Mouse (Mus musculus) embryonic facial prominence, embryonic 11.5 days (tissue): ENCODE results near the gene Polr3b. TPM values are rescaled to one million over a fixed set of nuclear protein-coding genes. Genes with fewer than 3 reads are reported as not detected.

Experiments
- ATAC-seq: fragments of 200-750 bp; cut with Nextera tagmentation; replicated peaks from 2 replicates; pipeline ENCODE4 v1.8.0; 2017; ENCODE audit warnings: low read depth; ENCODE audit not compliant: insufficient number of reproducible peaks, low FRiP score, low TSS enrichment
- DNase-seq: peaks from one replicate; pipeline ENCODE4 v3.0.0-alpha.2; 2015; ENCODE audit warnings: low spot score
- H3K27ac ChIP-seq: fragments of 300-500 bp; sonication (generic); replicated peaks from 2 replicates; pipeline ENCODE4 v1.5.1; 2014; ENCODE audit warnings: mild to moderate bottlenecking, low read depth, low read length, control low read depth
- H3K27me3 ChIP-seq: fragments of 300-500 bp; sonication (generic); 2 replicates; pipeline ENCODE4 v1.6.1; 2014; ENCODE audit warnings: mild to moderate bottlenecking, low read length, moderate library complexity, mixed read lengths; ENCODE audit not compliant: control insufficient read depth, insufficient read depth
- H3K36me3 ChIP-seq: fragments of 300-500 bp; sonication (generic); replicated peaks from 2 replicates; pipeline ENCODE4 v1.6.1; 2014; ENCODE audit warnings: low read depth, mild to moderate bottlenecking, low read length, moderate library complexity, mixed read lengths; ENCODE audit not compliant: control insufficient read depth, insufficient read depth
- H3K4me1 ChIP-seq: fragments of 300-500 bp; sonication (generic); 2 replicates; pipeline ENCODE4 v1.6.1; 2014; ENCODE audit warnings: low read length, mixed read lengths; ENCODE audit not compliant: control insufficient read depth, insufficient read depth
- H3K4me2 ChIP-seq: fragments of 300-500 bp; sonication (generic); 2 replicates; pipeline ENCODE4 v1.6.1; 2014; ENCODE audit warnings: low read depth, mild to moderate bottlenecking, control low read depth, low read length, moderate library complexity
- H3K4me3 ChIP-seq: fragments of 300-500 bp; sonication (generic); 2 replicates; pipeline ENCODE4 v1.5.1; 2014; ENCODE audit warnings: low read depth, low read length, control low read depth
- H3K9ac ChIP-seq: fragments of 300-500 bp; sonication (generic); replicated peaks from 2 replicates; pipeline ENCODE4 v1.6.1; 2014; ENCODE audit warnings: mild to moderate bottlenecking, control low read depth, low read length
- H3K9me3 ChIP-seq: fragments of 300-500 bp; sonication (generic); replicated peaks from 2 replicates; pipeline ENCODE4 v1.6.1; 2016; ENCODE audit warnings: mild to moderate bottlenecking, low read length, inconsistent platforms, mixed read lengths; ENCODE audit not compliant: control insufficient read depth
- WGBS: fragments of 180-500 bp; shearing (Covaris S2); extraction: QIAGEN DNeasy Blood & Tissue Kit; methylation state at CpG from one replicate; pipeline ENCODE4 v1.1.7; 2014; 5-methylcytosine and 5-hydroxymethylcytosine counted together
- polyA plus RNA-seq: library from polyadenylated mRNA; unstranded; fragments of >200 nt; fragmentation: Nextera tagmentation; extraction: Ambion mirVana; gene quantifications from 2 replicates; pipeline ENCODE4 v1.2.1, GENCODE M21; 2014

Gene Polr3b
- polyA plus RNA-seq, 1 experiment from 2014 or later = 19.6 TPM

DNA sequence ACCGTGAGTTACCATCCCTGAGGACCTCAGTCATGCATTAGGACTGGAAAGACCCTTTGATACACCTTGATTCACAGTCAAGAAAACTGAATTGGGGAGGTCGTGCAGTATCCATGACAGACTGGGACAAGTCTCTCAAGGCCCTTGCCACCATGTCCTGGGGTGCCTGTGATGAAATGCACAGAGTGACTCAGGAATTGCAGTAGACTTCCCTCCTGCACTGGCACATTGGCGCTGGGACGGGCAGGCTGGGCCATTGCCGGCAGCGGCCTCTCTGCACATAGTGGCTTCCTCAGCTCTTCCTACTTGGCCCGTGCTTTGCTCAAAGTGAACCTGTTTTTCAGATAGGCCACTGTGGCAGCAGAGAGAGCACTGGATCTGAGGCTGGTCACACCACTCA lies 94.5 kb downstream of the Polr3b start:
- Histone ChIP-seq H3K9me3 (no peaks in the 10 kb centered on the region), H3K9ac (no peak overlapping the region), H3K27me3 (no peaks in the 10 kb centered on the region), H3K4me3 (no peak overlapping the region), H3K4me1 (no peaks in the 10 kb centered on the region), H3K36me3 (no peaks in the 10 kb centered on the region; the same call in 1 of the 2 replicates), H3K4me2 (no peak overlapping the region), H3K27ac (no peak overlapping the region)
- DNase-seq (no peak), ATAC-seq (no peak)
- WGBS = 96% methylated on average over 7 of the region's 7 CpGs

DNA sequence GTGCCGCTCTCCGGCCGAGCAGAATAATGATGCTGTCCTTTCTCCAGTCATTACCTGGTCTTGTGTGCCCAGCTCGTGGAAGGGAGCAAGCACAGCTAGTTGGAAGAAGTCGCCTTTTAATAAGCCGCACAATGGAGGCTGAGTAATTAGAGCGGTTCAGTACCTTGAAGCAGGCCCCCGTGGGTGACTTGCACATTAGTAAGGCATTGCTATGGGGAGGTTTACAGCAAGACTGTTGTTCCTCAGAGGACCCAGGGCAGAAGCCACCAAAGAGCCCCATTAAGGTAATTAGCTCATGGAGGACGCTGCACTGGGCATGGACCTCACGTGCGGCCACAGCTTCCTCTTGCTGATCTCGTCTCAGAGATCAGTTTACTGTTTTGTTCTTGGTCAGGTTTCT lies 100.6 kb downstream of the Polr3b start:
- no peaks in the 10 kb centered on the region for H3K27me3 ChIP-seq
- 67% methylated on average over 12 of the region's 12 CpGs for WGBS
- no peak overlapping the region for H3K27ac ChIP-seq
- DNase-seq = no peak
- no peak for ATAC-seq
- H3K4me2 ChIP-seq = no peak overlapping the region
- H3K4me1 ChIP-seq = no peaks in the 10 kb centered on the region
- no peaks in the 10 kb centered on the region for H3K9me3 ChIP-seq
- H3K9ac ChIP-seq = no peak overlapping the region
- H3K4me3 ChIP-seq = no peak overlapping the region
- no peaks in the 10 kb centered on the region; the same call in none of the 2 replicates for H3K36me3 ChIP-seq

DNA sequence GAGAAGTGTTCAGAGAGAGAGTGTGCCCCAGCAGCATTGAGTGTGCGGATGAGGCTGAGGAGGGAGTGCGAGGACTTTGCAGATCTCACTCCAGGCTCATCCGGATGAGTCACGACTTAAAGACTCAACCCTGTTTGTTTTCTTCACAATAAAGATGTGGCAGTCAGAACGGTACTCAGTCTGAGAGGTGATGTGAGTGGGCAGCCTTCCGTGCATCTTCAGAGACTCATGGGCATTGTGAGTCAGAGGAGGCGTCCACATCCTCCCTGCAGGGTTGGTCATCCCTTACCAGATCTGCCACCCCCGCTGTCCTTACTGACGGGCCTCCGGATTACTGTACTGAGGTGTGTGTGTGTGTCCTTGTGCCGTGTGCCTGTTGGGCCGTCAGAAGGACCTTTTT lies 104.9 kb downstream of the Polr3b start:
- DNase-seq = no peak
- 94% methylated on average over 12 of the region's 12 CpGs for WGBS
- no peak overlapping the region for H3K27ac ChIP-seq
- H3K4me3 ChIP-seq = no peak overlapping the region
- H3K36me3 ChIP-seq = no peaks in the 10 kb centered on the region; the same call in 1 of the 2 replicates
- H3K4me1 ChIP-seq = no peaks in the 10 kb centered on the region
- no peak overlapping the region for H3K4me2 ChIP-seq
- ATAC-seq = no peak
- no peaks in the 10 kb centered on the region for H3K9me3 ChIP-seq
- no peaks in the 10 kb centered on the region for H3K27me3 ChIP-seq
- no peak overlapping the region for H3K9ac ChIP-seq

DNA sequence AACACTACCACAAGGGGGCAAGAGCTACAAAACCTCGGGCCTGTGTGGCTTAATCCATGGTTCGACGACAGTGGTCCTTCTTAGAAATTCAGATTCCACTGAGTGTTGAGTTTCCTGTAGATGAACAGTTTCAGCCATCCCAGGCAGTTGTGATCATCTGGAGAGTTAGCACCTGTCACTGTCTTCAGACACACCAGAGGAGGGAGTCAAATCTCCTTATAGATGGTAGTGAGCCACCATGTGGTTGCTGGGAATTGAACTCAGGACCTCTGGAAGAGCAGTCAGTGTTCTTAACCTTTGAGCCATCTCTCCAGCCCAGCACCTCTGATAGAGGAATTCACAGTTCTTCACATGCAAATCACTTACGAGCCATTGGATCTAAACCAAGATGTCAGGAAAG lies 105.7 kb downstream of the Polr3b start:
- Histone ChIP-seq H3K4me3 (no peak overlapping the region), H3K9me3 (no peaks in the 10 kb centered on the region), H3K27ac (no peak overlapping the region), H3K27me3 (no peaks in the 10 kb centered on the region), H3K36me3 (no peaks in the 10 kb centered on the region; the same call in 1 of the 2 replicates), H3K4me1 (no peaks in the 10 kb centered on the region), H3K9ac (no peak overlapping the region), H3K4me2 (no peak overlapping the region)
- DNase-seq = no peak
- WGBS = 80% methylated on average over 4 of the region's 4 CpGs
- no peak for ATAC-seq

DNA sequence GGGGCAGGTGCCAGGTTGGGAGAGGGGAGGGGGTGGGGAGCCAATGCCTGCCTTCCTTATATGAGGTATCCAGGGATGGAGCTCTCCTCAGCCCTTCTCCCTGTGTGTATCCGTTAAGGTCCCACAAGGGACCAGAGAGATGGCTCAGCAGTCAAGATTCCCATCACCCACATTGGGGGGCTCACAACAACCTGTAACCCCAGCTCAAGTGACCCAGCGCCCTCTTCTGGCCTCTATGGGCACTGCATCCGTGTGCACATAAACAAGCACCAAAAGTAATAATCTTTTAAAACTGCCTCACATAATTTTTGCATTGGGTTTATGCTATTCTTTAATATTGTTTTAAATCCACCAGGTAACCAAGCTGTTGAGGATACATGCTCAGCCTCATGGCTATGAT lies 108.0 kb downstream of the Polr3b start:
- Histone ChIP-seq H3K9me3 (no peaks in the 10 kb centered on the region), H3K4me1 (no peaks in the 10 kb centered on the region), H3K4me2 (no peak overlapping the region), H3K27ac (no peak overlapping the region), H3K36me3 (no peaks in the 10 kb centered on the region; the same call in 1 of the 2 replicates), H3K27me3 (no peaks in the 10 kb centered on the region), H3K4me3 (no peak overlapping the region), H3K9ac (no peak overlapping the region)
- WGBS = 76% methylated on average over 3 of the region's 3 CpGs
- DNase-seq (no peak), ATAC-seq (no peak)

DNA sequence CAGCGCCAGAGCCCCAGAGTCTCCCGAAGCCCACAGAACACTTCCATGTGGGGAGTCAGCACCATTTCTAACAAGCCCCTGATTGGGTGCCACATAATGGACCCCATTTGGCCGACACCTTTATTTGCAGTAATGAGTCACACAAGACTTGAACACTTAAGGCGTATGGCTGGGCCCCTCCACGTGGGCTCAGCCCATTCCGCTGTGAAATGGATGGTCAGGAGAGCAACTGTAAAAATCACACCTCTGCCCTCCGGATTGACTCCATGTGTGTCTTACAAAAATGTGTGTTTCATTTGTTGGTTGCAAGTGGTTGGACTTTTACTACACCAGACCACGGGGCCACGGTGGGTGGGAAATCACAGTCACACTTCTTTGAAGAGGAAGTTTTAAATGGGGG lies 108.9 kb downstream of the Polr3b start:
- Histone ChIP-seq H3K27ac (no peak overlapping the region), H3K9ac (no peak overlapping the region), H3K27me3 (no peaks in the 10 kb centered on the region), H3K4me2 (no peak overlapping the region), H3K36me3 (no peaks in the 10 kb centered on the region; the same call in 1 of the 2 replicates), H3K4me1 (no peaks in the 10 kb centered on the region), H3K9me3 (no peaks in the 10 kb centered on the region), H3K4me3 (no peak overlapping the region)
- DNase-seq = no peak
- ATAC-seq = no peak
- WGBS = 86% methylated on average over 9 of the region's 9 CpGs

DNA sequence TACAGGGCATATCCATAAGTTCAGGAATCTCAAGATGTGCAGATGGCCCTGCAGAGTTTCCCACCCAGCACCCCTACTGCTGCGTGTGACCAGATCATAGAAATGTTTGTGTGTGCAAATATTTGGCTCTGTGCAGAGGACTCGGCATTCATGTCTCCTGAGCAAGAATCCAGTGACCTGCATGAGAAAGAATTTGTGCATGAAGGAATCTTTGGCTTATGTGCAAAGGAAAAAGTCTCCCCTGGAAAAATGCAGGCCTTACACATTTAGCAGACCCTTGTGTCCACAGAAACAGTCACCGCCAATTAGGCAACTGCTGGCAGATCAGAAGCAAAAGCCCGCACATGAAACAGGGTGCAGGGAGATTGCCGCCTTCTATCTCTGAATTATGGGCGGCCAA lies 111.4 kb downstream of the Polr3b start:
- Histone ChIP-seq H3K27ac (no peak overlapping the region), H3K4me3 (no peak overlapping the region)

DNA sequence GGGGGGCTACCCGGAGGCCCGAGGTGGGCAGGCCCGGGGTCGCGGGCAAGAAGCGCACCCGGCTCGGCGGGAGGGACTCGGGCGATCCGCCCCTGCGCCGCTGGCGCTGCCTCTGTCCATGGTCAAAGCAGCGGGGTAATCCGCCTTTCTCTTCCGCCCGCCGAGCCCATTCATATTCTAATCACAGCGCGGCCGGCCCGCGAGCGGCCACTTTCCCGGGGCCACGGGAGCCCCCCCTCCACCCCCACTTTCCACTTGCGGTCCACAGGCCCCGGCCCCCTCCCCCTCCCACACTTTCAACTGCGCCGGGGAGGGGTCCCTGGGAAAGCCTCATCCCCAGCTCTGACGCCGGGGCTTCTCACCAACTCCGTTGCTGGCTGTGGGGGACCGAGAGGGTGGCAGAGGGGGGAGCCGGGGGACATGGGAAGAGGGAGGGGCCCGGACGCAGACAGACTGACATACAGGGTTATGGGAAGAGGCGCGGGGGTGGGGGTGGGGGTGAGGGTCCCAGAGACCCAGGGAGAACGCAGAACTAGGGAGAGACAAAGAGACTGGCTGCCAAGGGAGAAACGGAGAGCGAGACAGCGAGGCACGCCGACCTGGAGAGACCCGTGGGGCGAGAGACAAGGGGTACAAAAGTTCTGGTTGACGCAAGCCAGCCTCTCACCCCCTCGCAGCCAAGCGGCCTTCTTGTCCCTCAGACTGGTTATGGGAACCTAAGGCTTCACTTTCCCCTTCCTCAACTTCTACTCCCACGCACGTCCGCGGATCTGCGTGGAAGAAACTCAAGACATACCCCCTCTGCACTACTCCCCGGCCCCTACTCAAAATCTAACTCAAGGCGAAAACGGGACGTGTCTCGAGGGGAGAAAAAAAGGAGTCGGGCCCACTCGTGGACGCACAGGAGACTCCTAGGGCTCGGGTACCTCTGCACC lies 133.0 kb downstream of the Polr3b start:
- under 1% methylated on average over 62 of the region's 66 CpGs for WGBS

More for the DNA sequence above, 111.4 kb downstream of the Polr3b start:
- no peaks in the 10 kb centered on the region for H3K27me3 ChIP-seq
- H3K9ac ChIP-seq = no peak overlapping the region
- H3K36me3 ChIP-seq = no peaks in the 10 kb centered on the region
- H3K4me1 ChIP-seq = no peaks in the 10 kb centered on the region
- no peak overlapping the region for H3K4me2 ChIP-seq
- no peaks in the 10 kb centered on the region for H3K9me3 ChIP-seq
- peak; percentile 25 for DNase-seq
- ATAC-seq = no peak
- 71% methylated on average over 6 of the region's 6 CpGs for WGBS

More for the DNA sequence above, 133.0 kb downstream of the Polr3b start:
- H3K4me1 ChIP-seq = peaks cover 4% of the 10 kb centered on the region
- DNase-seq (peak; percentile 75), ATAC-seq (peak; percentile 53)
- H3K4me3 ChIP-seq = peak overlapping the region; percentile 24
- H3K4me2 ChIP-seq = peak overlapping the region; percentile 67
- no peaks in the 10 kb centered on the region for H3K9me3 ChIP-seq
- H3K27me3 ChIP-seq = peaks cover 59% of the 10 kb centered on the region
- peak overlapping the region; percentile 22 for H3K9ac ChIP-seq
- no peaks in the 10 kb centered on the region; the same call in 1 of the 2 replicates for H3K36me3 ChIP-seq
- no peak overlapping the region for H3K27ac ChIP-seq
